Mouse (Mus musculus) gastrocnemius, postnatal 4 days (tissue): ENCODE data around the gene Rbbp8nl. TPM values are rescaled to one million over a fixed set of nuclear protein-coding genes. Genes with fewer than 3 reads are reported as not detected.
"Not testable (repeated sequence)": the region's sequence is repeated elsewhere in the genome, so short reads cannot be mapped to it uniquely, and the experiment has no call there.

Experiments
- DNase-seq, 2 experiments: peaks; one replicate each; pipeline ENCODE4 v3.0.0; 2021 to 2022; ENCODE audit warnings: low spot score in 2 of 2, mixed read lengths in 2 of 2
- total RNA-seq, 2 experiments: library from RNA; stranded (reverse); gene quantifications; 2 replicates each; pipeline ENCODE4 v1.2.3; 2021

Rbbp8nl gene
- total RNA-seq, 2 experiments from 2014 or later: not detected

DNA sequence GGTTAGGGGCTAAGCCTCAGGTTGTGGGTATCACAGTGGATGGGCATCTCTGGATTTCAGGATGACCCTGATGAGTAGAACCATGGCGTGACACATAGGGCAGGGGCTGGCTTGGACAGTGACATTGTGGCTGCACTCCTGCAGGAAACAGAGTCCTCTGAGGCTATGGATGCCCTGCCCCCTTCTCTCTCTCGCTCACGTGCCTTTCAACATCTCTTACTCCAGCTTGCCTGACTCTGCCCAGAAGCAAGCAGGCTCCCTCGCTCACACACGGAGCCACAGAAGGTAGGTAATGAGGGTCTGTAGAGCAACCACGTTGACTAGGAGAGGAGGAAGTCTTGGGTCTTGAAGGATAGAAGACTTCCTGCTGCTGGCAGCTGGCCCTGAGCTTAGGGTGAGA, 824 bp upstream of the Rbbp8nl start:
- DNase-seq: no peak

DNA sequence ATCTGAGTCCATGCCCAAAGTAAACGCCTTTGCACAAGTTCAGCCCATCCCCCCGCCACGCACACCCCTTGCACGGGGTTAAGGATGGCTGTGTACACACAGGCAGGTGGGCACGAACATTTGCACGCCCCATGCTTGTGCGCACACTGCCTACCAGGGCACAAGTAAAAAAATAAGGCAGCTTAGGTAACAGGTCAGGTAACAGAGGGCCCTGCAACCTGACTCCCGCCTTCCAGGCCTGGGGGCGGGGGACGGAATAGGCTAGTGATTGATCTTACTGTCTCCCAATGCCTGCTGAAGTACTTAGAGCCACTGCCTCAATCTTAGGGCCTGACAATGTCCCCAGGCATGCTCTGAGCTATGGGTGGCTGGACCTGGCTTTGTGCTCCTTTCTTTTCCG, 713 bp downstream of the Rbbp8nl start:
- no peak for DNase-seq

DNA sequence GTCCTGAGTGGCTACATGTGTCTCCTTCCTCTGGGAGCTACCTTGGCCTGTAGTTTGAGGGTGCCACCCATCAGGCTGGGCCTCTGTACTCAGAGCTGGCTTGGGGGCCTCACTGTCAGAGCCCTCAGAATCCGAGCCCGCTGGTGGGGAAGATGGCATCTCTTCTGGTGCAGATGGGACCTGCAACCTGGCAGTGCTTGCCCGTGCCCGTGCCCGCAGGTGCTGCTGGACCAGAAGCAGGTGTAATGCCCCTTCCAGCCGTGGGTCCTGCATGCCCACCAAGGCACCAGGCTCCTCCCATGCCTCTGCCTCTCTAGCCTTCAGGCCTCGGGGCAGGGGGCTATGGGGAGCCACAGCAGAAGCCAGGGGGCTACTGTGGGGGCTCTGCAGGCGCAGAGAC, 10.4 kb downstream of the Rbbp8nl start:
- no peak for DNase-seq

DNA sequence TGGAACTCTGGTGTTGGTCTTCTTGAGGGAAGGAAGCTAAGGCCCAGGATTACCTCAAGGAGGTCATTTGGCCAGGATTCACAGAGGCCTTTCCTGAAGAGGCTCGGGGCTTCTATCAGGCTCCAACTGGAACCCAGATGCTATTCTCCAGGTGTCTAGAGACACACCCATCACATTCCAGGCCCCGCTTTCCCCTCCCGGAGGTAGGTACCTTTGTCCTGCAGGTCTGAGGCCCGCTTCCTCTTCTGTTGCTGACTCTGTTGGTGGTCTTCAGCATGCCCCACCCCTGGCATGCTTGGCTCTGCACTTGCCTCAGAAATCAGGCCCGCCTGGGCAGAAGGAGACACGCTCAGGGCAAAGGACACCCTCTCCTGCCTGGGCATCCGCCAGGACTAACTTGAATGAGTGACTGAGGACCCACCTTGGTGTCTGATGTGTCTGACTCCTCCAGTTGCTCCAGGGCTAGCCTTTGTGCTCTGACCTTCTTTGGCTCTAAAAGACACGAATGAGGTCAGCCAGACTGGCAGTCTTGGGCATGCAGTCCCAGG, 11.8 kb downstream of the Rbbp8nl start:
- no peak for DNase-seq

DNA sequence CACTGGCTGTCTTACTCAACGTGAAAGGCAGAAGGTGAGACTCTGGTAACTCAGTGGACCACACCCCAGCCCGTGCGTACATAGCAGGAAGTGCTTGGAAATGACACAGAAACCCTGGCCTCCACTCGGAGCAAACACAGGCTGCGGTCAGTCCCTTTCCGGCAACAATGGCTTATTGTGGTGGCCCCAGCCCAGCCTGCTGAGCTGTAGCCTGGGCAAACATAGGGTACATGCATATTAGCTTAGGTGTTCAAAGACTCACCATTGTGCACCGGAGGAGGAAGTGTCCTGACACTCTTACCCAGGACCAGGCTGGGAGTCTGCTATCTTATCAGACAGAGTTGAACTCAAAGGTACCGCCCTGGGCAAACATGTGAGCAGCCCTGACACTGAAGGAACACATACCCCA, 12.8 kb downstream of the Rbbp8nl start:
- DNase-seq: no peak

DNA sequence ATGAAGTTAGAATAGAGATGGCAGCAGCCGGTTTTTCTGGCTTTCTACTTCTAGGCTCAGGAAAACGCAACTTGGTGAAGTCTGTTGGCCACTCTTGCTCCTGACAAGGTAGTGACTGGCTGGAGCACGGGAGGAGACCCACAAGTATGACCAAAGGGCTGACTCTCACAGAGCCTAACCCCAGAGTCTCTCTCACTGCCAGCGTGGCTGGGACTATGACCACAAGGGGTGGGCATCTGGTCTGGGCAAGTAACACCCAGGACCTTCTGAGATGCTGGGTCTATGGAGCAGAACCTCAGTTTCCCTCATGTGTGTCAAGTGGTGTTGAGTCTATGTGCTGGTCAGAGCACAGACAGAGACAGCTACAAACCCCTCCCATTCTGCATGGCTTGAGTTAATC, 13.3 kb downstream of the Rbbp8nl start:
- DNase-seq: no peak

DNA sequence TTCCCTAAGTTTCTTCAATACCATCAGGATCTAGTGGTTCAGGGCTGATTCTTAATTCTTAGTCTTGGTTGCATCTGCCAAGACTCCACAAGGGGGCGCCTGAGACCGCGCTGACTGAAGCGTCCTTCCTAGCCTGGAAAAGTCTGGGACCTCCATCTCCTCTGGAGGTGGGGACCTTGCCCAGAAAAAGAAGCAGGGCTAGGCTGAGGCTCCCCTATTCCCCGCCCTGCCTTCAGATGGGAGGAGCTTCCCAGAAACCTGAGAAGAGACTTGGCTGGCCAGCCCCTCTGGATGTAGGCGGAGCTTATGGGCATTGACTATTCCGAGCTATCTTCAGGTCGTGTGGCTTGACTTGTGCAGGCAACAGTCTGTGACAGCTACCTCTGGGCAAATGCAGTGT, 13.8 kb downstream of the Rbbp8nl start:
- peak; percentile 69 to 81 for DNase-seq

DNA sequence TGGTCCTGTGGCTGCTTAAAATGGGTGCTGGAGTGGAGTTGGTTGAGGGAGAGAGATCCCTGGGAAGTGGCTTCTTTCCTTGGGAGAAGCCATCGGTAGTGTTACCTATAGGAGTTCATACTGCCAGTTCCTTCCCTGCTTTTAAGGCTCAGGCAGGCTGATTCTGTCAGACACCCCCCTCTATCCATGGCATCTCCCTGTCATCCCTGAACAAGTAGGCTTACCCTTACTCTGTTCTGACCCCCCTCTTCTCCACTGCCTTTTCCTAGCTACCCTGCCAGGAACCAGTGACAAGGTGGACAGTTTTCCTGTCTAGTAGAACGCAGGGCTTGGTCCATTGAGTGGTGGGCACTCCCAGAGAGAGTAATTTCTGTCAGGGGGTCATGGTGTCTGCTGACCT, 15.2 kb downstream of the Rbbp8nl start:
- no peak for DNase-seq

DNA sequence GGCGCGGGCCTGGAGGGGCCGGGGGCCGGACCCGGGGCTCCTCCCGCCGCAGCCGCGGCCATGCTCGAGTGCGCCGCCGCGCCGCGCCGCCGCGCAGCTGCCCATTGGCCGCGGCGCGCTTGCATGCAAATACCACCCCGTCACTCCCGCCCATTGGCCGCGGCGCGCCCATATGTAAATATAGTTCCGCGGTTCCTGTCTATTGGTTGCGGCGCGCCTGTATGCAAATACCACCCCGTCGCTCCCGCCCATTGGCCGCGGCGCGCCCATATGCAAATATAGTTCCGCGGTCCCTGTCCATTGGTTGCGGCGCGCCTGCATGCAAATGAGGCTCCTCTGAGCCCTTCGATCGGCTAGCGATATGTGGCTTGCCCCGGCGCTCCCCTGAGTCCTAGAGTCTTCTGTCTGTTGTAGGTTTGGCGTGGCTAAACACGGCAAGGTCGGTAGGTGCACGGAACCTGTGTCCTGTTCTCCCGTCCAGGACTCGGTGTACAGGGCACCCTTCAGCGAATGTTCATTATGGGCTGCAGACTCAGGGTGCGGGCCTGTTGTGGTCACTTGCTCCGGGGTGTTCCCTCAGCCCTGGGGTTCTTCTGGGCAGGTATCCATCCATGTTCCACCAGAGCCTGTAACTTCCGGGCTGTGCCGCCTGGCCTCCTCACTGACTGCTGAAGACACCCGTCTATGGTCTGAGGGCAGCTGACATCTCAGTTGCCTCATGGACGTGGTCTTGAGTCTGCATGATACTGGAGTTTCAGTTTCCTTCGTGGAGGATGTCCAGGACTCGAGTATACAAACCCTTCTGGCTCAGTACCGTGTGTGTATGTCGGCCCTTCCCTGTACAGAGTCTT, 16.1 kb downstream of the Rbbp8nl start, which contains the start of gene Cables2:
Gene Cables2, minus strand, starts transcription at position 103 of the 851 bp plus-strand sequence.
- DNase-seq: peak; percentile 82 to 91

DNA sequence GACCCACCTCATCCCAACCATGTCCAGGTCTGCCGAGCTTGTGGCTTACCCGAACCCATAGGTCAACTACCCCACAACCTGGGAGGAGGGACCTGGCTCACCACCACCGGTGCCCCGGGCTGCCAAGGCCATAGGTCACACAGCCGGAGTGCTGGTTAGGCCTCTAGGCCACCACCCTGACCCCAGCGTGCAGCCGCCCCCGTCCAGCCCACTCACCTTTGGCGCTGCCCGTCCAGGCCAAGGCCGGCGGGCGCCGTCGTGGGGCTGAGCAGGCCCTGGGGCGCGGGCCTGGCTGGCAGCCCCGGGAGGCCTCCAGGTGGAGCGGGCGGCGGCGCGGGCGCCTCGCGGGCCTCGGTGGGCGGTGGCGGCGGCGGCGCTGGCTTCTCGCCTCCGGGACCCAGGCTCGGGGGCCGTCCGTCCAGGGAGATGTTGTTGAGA, 16.8 kb downstream of the Rbbp8nl start:
- no peak for DNase-seq

DNA sequence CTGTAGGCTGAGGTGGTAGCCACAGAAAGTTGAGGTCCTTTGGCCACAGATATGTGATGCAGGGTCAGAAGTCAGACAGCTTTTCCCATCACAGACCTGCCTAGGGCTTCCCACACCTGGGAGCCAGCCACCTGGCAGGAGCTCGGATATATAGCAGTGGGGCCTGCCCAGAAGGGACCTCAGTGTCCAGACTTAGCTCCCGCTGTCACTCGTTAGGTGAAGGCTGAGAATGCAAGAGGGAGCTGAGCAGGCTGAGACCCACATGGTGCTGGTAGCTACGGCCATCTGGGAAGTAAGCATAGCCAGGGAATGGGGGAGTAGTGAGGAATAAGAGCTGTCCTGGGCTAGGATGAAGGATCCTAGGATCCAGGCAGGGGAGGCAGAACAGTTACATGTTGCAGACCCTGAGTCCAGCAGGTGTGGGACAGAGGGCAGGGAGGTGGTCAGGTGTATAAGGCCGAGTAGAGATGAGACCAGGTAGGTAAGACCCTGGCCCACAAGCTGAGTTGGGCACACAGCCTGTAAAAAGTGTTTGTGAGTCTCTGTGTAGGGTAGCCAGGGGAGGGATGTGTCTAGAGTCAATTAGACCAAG, 17.8 kb downstream of the Rbbp8nl start:
- DNase-seq: no peak

DNA sequence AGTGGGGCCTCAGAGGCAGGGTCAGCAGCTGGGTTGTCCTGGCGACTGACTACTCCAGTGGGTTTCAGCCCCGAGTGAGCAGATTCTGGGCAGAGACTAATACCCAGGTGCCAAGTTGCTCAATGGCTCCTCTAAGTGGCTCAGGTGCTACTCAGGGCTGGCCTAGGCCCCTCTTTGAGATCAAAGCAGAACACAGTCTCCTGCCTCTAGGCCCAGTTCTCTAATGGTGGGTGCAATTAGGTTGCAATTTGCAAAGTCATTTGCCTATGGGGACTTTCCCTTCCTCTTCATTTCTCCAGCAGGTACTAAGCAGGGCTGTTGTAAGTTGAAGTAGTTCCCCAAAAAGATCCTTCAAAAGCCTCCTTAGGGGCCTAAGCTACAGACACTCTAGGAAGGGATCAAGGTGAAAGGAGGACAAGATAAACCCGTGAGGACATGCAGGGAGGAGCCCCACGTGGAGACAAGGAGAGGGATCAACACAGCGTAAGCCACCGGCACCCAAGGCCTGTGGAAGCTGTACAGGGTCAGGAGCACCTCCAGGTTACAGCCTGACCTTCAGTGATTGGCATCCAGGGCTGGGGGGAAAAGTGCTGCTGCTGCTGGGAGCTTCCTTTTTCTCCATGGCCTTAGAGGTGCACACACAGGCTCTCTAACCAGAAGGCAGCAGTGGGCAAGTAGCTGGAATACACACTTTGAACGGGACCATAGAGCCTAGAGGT, 19.0 kb downstream of the Rbbp8nl start:
- DNase-seq: no peak

DNA sequence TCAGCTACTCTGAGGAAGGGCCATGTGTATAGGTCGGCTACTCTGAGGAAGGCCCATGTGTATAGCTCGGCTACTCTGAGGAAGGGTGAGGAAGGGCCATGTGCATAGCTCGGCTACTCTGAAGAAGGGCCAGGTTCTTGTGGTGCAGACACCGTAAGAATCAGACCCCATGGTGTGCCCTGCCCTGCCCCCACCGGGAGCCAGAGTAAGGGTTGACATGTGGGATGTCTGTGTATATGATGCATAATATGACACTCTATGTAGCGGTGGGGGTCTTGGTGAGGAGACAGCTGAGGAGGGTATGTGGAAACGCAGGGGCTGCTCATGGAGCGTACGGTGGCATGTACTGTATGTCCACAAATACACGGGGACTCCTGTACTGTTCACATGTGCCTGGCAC, 20.4 kb downstream of the Rbbp8nl start:
- no peak for DNase-seq

DNA sequence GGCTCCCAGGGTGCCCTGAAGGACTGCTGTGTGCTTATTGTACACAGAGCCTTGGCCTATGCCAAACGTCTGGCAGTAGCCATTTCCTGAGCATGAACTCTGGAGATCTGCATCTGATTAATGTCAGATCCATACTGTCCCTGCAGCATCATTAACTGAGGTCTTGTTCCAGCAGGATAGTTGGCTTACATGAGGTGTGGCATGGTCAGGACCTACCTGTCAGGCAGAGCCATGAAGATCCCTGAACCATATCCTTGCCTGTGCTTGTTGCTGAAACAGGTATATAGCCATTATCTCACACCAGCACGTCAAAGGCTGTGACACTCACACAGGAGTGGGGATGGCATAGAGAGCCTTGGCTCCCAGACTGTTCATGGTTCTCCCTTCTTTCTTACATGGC, 21.7 kb downstream of the Rbbp8nl start:
- DNase-seq: no peak

DNA sequence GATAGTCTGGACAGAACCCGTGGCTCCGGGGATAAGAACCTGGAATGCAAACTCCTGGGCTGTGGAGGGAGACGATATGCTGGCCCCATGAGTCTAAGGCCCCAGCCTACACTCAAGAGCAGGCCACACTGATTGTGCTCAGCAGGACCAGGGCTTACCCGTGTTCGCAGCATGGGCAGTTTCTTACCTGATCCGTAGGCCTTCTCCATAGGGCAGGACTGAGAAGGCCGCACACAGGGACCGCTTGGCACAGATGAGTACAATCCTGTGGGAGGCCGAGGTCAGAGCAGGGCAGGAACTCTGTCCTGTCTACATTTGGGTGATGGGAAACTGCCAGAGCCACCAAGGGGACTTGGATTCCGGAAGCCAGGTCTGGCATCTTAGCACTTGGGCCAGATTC, 26.8 kb downstream of the Rbbp8nl start:
- DNase-seq: no peak

DNA sequence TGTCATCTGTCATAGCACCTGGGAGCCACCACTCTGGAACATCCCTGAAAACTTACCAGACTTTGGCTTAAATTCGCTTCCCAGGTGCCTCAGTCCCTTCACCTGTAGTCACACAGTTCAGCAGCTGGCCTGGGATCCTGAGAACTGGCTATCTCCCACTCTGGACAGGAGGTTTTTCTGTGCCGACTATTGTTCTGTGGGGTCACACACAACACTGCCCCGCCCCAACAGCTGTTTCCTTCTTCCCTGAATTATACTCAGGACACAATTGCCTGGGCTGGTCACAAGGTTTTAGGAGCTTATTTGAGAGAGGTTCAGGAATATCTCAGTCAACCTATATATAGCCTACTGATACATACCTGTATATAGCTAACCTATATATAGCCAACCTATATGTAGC, 27.2 kb downstream of the Rbbp8nl start:
- DNase-seq: no peak

DNA sequence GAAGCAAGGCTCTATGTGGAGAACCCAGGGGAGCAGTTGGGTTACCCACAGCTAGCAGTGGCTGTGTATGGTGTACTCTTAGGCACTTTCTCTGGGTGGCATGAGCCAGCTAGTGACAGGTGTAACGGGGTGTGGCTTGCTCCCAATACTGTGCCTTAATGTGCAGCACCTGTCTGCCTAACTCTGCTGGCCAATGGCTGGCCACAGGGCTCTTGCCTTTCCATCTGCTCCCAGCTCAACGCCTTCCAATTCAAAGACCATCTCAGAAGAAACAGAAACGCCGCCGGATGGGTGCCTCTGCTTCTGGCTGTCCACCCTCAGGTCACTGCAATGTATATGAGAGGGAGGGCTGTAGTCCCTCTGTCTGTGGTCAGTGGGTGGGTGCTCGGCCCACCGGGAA, 27.8 kb downstream of the Rbbp8nl start:
- DNase-seq: no peak

DNA sequence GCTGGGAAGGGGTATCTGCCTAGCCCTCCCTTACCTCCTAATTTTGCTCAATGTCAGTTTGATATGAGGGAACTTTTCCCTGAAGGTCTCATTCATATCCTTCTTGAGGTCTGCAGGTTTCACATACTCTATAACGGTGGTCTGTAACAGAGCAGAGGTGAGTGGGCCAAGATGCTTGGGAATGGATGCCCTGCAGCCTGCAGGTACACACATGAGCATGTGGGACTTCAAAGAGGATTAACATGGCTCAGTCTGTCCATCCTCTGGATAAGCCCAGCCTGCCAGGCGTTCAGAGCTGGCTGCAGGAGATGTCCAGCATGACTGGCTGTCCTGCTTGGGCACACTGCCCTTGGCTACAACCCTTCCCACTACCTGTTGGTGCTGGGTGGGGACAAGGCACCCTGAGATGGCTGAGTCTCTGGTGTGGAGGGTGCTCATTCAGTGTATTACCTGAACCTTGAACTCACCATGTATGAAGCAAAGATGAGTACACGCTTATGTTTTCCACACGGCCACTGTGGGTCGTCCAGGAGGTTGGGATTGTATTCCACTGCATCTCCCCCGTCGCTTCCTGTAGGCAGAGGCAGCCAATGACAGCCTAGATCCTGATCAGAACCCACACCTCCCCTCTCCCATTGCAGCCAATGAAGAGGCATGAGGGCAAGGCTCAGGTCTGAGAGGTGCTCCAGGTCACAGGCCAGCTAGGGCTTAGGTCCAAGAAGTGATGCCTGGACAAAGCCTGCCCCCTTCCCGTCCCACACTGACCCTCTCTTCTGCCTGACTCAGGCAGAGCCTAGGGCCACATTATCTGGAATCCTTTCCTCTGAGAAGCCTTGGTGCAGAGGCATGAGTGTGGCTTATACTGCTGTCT, 28.8 kb downstream of the Rbbp8nl start:
- DNase-seq: no peak

DNA sequence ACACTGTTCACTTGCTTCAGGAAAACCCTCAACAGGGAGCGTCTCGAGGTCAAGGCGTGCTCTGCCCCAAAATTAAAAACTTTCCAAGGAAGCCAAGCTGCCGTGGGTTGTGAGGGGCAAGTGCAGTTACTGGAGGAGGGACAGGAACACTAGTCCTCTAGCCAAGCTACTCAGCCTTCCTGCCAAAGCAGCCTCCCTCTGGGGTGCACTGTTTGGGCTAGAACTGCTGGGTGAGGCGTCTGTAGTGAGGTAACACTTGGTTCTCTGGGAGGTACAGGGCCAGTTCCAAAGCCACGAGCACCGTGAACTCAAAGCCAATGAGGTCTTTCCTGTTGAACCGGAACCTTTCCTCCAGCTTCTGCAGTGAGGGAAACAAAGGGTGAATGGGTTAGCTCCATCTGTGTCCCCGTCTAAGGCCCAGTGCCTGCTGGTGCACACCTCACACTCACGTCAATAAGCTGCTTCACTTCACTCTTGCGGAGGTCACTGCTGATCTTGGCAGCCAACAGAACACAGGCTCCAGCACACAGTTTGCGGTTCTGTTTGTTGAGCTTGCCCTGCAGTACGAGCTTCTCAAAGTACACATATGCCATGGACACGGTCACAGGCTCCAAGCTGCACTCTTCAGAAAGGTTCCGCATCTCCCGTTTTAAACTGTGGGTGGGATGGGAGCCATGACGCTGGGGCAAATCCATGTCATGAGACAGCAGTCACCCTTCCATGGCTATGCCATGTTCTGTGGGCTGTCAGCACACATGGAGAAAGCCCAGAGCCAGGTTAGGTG, 29.7 kb downstream of the Rbbp8nl start:
- not testable (repeated sequence) for DNase-seq

DNA sequence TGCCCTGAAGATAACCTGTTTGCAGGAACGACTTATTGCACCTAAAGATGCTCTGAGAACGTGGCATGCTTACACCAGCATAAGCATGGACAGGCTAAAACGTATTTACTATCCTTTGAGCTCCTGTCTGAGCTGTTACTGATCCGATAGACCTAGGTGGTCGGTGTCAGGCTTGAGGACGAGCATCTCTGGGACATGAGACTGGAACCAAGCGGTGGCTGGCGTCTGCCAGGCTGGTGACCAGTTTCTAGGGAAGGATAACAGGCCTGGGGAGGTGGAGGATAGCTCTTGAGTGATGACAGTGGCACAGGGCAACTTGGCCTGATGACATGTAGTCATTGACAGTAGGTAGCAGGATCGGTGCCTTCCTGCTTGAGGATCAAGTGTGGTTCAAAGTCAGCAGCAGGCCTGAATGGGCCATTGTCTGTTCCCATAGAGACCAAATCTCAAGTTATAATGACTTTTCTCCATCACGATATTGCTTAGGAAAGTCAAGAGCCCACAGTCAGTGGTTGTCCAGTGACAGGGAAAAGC, 30.7 kb downstream of the Rbbp8nl start:
- not testable (repeated sequence) for DNase-seq
